8 mouse cellular contexts compared by ENCODE assay signal in the genomic region with DNA sequence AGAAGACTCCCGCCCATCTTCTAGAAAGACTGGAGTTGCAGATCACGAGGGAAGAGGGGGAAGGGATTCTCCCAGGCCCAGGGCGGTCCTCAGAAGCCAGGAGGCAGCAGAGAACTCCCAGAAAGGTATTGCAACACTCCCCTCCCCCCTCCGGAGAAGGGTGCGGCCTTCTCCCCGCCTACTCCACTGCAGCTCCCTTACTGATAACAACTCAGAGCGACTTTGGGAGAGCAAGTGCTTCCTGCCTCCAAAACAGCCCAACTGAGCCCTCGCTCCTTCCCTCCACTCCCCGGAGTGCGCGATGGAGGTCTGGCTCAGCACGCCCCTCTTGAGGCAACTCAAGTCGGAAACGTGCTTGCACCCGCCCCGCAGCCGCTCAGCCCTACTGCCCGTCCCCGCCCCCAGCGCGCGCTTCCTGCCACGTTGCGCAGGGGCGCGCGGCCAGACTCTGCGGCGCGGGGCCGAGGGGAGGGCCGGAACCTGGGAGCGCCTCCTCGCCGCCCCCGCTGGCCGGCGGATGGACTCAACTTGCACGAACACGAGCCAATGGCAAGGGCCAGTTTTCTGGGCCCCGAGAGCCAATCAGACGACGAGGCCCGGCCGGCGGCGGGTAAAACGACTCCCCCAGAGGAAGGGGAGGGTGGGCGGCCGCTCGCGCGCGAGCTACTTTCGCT. TPM values are rescaled to one million over a fixed set of nuclear protein-coding genes. Genes with fewer than 3 reads are reported as not detected.
DNase-seq lines count a peak whose midpoint lies in the region; ATAC-seq lines count a peak whose summit lies in the region.

No protein-coding gene starts in this region.

- DNase-seq in fibroblast of lung, adult 2 months (ENCODE audit: low read depth) = peak; percentile 94
- DNase-seq in kidney, postnatal 14 days = peak; percentile 98
- DNase-seq in liver, embryonic 13.5 days = peak; percentile 95
- peak; percentile 58 for DNase-seq in telencephalon, adult 2 months (ENCODE audit: low read depth, low spot score)

- no peaks in the 10 kb centered on the region for H3K9me3 ChIP-seq in heart, embryonic 14.5 days (ENCODE audit: control insufficient read depth, low read length)
- H3K9me3 ChIP-seq in liver, embryonic 13.5 days (replicated peaks) = no peaks in the 10 kb centered on the region
- H3K9me3 ChIP-seq in neural tube, embryonic 12.5 days = no peaks in the 10 kb centered on the region

- H3K4me2 ChIP-seq in heart, embryonic 14.5 days (ENCODE audit: low read length) = peak overlapping the region; percentile 66
- peak overlapping the region; percentile 83 for H3K4me2 ChIP-seq in liver, embryonic 13.5 days
- H3K4me2 ChIP-seq in neural tube, embryonic 12.5 days (replicated peaks) = peak overlapping the region; percentile 73

- 1% methylated on average over 52 of the region's 55 CpGs for WGBS in heart, embryonic 14.5 days
- WGBS in liver, embryonic 13.5 days (ENCODE audit: insufficient replicate concordance) = under 1% methylated on average over 52 of the region's 55 CpGs
- WGBS in neural tube, embryonic 12.5 days = under 1% methylated on average over 54 of the region's 55 CpGs

- peak overlapping the region; percentile 100 for H3K9ac ChIP-seq in heart, embryonic 14.5 days (ENCODE audit: low read length)
- H3K9ac ChIP-seq in liver, embryonic 13.5 days = peak overlapping the region; percentile 99
- peak overlapping the region; percentile 63 for H3K9ac ChIP-seq in neural tube, embryonic 12.5 days

- peaks cover 5% of the 10 kb centered on the region; the same call in 1 of the 2 replicates for H3K36me3 ChIP-seq in heart, embryonic 14.5 days (ENCODE audit: control insufficient read depth, insufficient read depth, low read length)
- peaks cover 8% of the 10 kb centered on the region for H3K36me3 ChIP-seq in liver, embryonic 13.5 days
- no peaks in the 10 kb centered on the region for H3K36me3 ChIP-seq in neural tube, embryonic 12.5 days

- H3K4me1 ChIP-seq in brown adipose tissue, adult 24 weeks (ENCODE audit: control insufficient read depth, insufficient read depth, insufficient read length, low read length) = peaks cover 7% of the 10 kb centered on the region
- peaks cover 2 to 41% of the 10 kb centered on the region in 2 experiments; a peak in 2 of 4 replicates for H3K4me1 ChIP-seq in heart, embryonic 14.5 days (ENCODE audit: control insufficient read depth in 2 of 2, insufficient read depth in 2 of 2, low read length in 2 of 2)
- peaks cover 53% of the 10 kb centered on the region for H3K4me1 ChIP-seq in liver, embryonic 13.5 days (replicated peaks)
- peaks cover 34% of the 10 kb centered on the region for H3K4me1 ChIP-seq in neural tube, embryonic 12.5 days

- H3K27me3 ChIP-seq in heart, embryonic 14.5 days (ENCODE audit: control insufficient read depth, insufficient read depth, low read length) = no peaks in the 10 kb centered on the region
- no peaks in the 10 kb centered on the region for H3K27me3 ChIP-seq in liver, embryonic 13.5 days
- no peaks in the 10 kb centered on the region for H3K27me3 ChIP-seq in neural tube, embryonic 12.5 days (replicated peaks)

- peak overlapping the region; percentile 77 for H3K27ac ChIP-seq in brown adipose tissue, adult 24 weeks (replicated peaks; ENCODE audit: low read depth, low read length)
- peak overlapping the region; percentile 98 for H3K27ac ChIP-seq in heart, embryonic 14.5 days (replicated peaks in 1 of 2; ENCODE audit: control insufficient read depth in 1 of 2, insufficient read depth in 1 of 2, low read depth in 2 of 2, low read length in 2 of 2)
- H3K27ac ChIP-seq in liver, embryonic 13.5 days = peak overlapping the region; percentile 100
- H3K27ac ChIP-seq in neural tube, embryonic 12.5 days = peak overlapping the region; percentile 100

- H3K4me3 ChIP-seq in brown adipose tissue, adult 24 weeks (ENCODE audit: insufficient read depth, low read depth, low read length) = peak overlapping the region; percentile 72
- H3K4me3 ChIP-seq in heart, embryonic 14.5 days (ENCODE audit: control insufficient read depth in 1 of 2, insufficient read depth in 1 of 2, low read depth in 1 of 2, low read length in 2 of 2) = peak overlapping the region; percentile 71 to 96
- H3K4me3 ChIP-seq in liver, embryonic 13.5 days (replicated peaks) = peak overlapping the region; percentile 96
- peak overlapping the region; percentile 93 for H3K4me3 ChIP-seq in neural tube, embryonic 12.5 days

- ATAC-seq in CD4-positive, CD25-positive, alpha-beta regulatory T cell, adult 4 months = peak; percentile 59
- peak; percentile 90 for ATAC-seq in heart, embryonic 14.5 days (ENCODE audit: insufficient number of reproducible peaks, insufficient read depth, low FRiP score, low read depth)
- ATAC-seq in liver, embryonic 13.5 days (ENCODE audit: low read depth) = peak; percentile 77
- peak; percentile 81 for ATAC-seq in neural tube, embryonic 12.5 days (ENCODE audit: low FRiP score, low read depth)

RNA-seq across cellular contexts. Expression of a gene that starts 1.0 kb away (rescaled TPM):
- 10 to 100 TPM; 31.9 to 37.2 TPM for polyA plus RNA-seq in CD4-positive, CD25-positive, alpha-beta regulatory T cell, adult 4 months (2017; shearing (Covaris generic))
- polyA plus RNA-seq in brown adipose tissue, adult 24 weeks (2012; ENCODE audit: insufficient read depth, insufficient read length, missing spikeins) = 17.0 and 19.0 TPM in 2 replicates
- 57.0 and 59.1 TPM in 2 replicates for polyA plus RNA-seq in heart, embryonic 14.5 days (2014; fragmentation: Nextera tagmentation; extraction: Ambion mirVana)
- 19.8 and 21.3 TPM in 2 replicates for polyA plus RNA-seq in liver, embryonic 13.5 days (2015; fragmentation: Nextera tagmentation; extraction: Ambion mirVana)
- polyA plus RNA-seq in neural tube, embryonic 12.5 days (2016; fragmentation: Nextera tagmentation; extraction: Ambion mirVana) = 50.5 and 57.8 TPM in 2 replicates

RNA-seq across cellular contexts. Expression of a gene that starts 30.1 kb away (rescaled TPM):
- polyA plus RNA-seq in CD4-positive, CD25-positive, alpha-beta regulatory T cell, adult 4 months (2017; shearing (Covaris generic)) = 100 to 1,000 TPM in 1 of 2 experiments, 10 to 100 TPM in 1; 76.7 to 104 TPM
- 25.4 and 34.9 TPM in 2 replicates for polyA plus RNA-seq in brown adipose tissue, adult 24 weeks (2012; ENCODE audit: insufficient read depth, insufficient read length, missing spikeins)
- polyA plus RNA-seq in heart, embryonic 14.5 days (2014; fragmentation: Nextera tagmentation; extraction: Ambion mirVana) = 30.9 and 31.1 TPM in 2 replicates
- 43.8 and 49.0 TPM in 2 replicates for polyA plus RNA-seq in liver, embryonic 13.5 days (2015; fragmentation: Nextera tagmentation; extraction: Ambion mirVana)
- 61.2 and 64.0 TPM in 2 replicates for polyA plus RNA-seq in neural tube, embryonic 12.5 days (2016; fragmentation: Nextera tagmentation; extraction: Ambion mirVana)

Comparison
In these comparisons a context has a peak if more than half of its experiments do, and no peak if none do; other contexts are left out.
1. Peak in every context shown above with its lines: DNase-seq, ATAC-seq, H3K4me3 ChIP-seq and H3K27ac ChIP-seq.